Mouse (Mus musculus) MEL (cell line): ENCODE data around the gene Slc12a6. TPM values are rescaled to one million over a fixed set of nuclear protein-coding genes. Genes with fewer than 3 reads are reported as not detected.

Experiments
- DNase-seq: peaks from one replicate; pipeline ENCODE4 v3.0.0; 2011; ENCODE audit warnings: low read depth, low spot score
- H3K27ac ChIP-seq: 2 replicates; pipeline ENCODE4 v1.5.1; 2012; ENCODE audit warnings: low read depth, mild to moderate bottlenecking, control low read depth, low read length, moderate library complexity; ENCODE audit not compliant: control insufficient read depth
- H3K27me3 ChIP-seq, 2 experiments: fragments of 150-350 bp in 1 of 2; sonication (generic) in 1 of 2; 2 replicates each; pipeline ENCODE4 v1.6.1; 2012; ENCODE audit warnings: low read length in 2 of 2, mild to moderate bottlenecking in 2 of 2, improper control_type of control experiment in 1 of 2, moderate library complexity in 1 of 2; ENCODE audit not compliant: insufficient read depth in 2 of 2, control insufficient read depth in 1 of 2
- H3K36me3 ChIP-seq, 2 experiments: 2 replicates each; pipeline ENCODE4 v1.6.1; 2012 to 2014; ENCODE audit warnings: low read length in 2 of 2, improper control_type of control experiment in 1 of 2, inconsistent platforms in 1 of 2, mild to moderate bottlenecking in 1 of 2; ENCODE audit not compliant: insufficient read depth in 2 of 2, control insufficient read depth in 1 of 2
- H3K4me1 ChIP-seq, 2 experiments: fragments of 150-350 bp in 1 of 2; sonication (generic) in 1 of 2; 2 replicates each; pipeline ENCODE4 v1.6.1; 2012; ENCODE audit warnings: low read length in 2 of 2, improper control_type of control experiment in 1 of 2, mild to moderate bottlenecking in 1 of 2; ENCODE audit not compliant: insufficient read depth in 2 of 2, control insufficient read depth in 1 of 2
- H3K4me3 ChIP-seq, 2 experiments: fragments of 150-350 bp in 1 of 2; sonication (generic) in 1 of 2; 2 replicates each; pipeline ENCODE4 v1.5.1; 2012; ENCODE audit warnings: low read depth in 2 of 2, low read length in 2 of 2, mild to moderate bottlenecking in 2 of 2, moderate library complexity in 2 of 2, control low read depth in 1 of 2, improper control_type of control experiment in 1 of 2; ENCODE audit not compliant: control insufficient read depth in 1 of 2, insufficient read depth in 1 of 2
- H3K79me2 ChIP-seq: 2 replicates; pipeline ENCODE4 v1.6.1; 2012; ENCODE audit warnings: mild to moderate bottlenecking, low read length, moderate library complexity; ENCODE audit not compliant: control insufficient read depth, poor library complexity, insufficient read depth
- H3K9ac ChIP-seq: 2 replicates; pipeline ENCODE4 v1.6.1; 2012; ENCODE audit warnings: low read depth, mild to moderate bottlenecking, control low read depth, low read length, moderate library complexity; ENCODE audit not compliant: control insufficient read depth, poor library complexity, severe bottlenecking
- H3K9me3 ChIP-seq: fragments of 150-350 bp; sonication (generic); replicated peaks from 2 replicates; pipeline ENCODE4 v1.6.1; 2012; ENCODE audit warnings: mild to moderate bottlenecking, low read length, improper control_type of control experiment, moderate library complexity; ENCODE audit not compliant: insufficient read depth
- CTCF ChIP-seq, 3 experiments: IDR thresholded peaks in 2 of 3; conservative IDR thresholded peaks in 1 of 3; 2 replicates each; pipeline ENCODE4 v1.5.1; 2011 to 2012; ENCODE audit warnings: low read length in 3 of 3, low read depth in 2 of 3, mild to moderate bottlenecking in 2 of 3, improper control_type of control experiment in 1 of 3, inconsistent platforms in 1 of 3, mixed read lengths in 1 of 3, moderate library complexity in 1 of 3; ENCODE audit not compliant: control insufficient read depth in 1 of 3, insufficient read depth in 1 of 3, poor library complexity in 1 of 3, severe bottlenecking in 1 of 3
- E2F4 ChIP-seq: IDR thresholded peaks from 2 replicates; pipeline ENCODE4 v1.6.1; 2011; ENCODE audit warnings: low read depth, low read length, improper control_type of control experiment, borderline replicate concordance
- EP300 ChIP-seq, 2 experiments: IDR thresholded peaks; 2 replicates each; pipeline ENCODE4 v1.6.1; 2011; ENCODE audit warnings: improper control_type of control experiment in 2 of 2, low read length in 2 of 2, low read depth in 1 of 2, mild to moderate bottlenecking in 1 of 2
- HCFC1 ChIP-seq: IDR thresholded peaks from 2 replicates; pipeline ENCODE4 v1.6.1; 2012; ENCODE audit warnings: low read depth, mild to moderate bottlenecking, inconsistent platforms, low read length, improper control_type of control experiment, moderate library complexity
- JUND ChIP-seq: IDR thresholded peaks from 2 replicates; pipeline ENCODE4 v1.6.1; 2011; ENCODE audit warnings: low read depth, mild to moderate bottlenecking, improper control_type of control experiment, low read length
- KAT2A ChIP-seq: conservative IDR thresholded peaks from 2 replicates; pipeline ENCODE4 v1.6.1; 2012; ENCODE audit warnings: low read depth, low read length, improper control_type of control experiment, inconsistent platforms
- MAX ChIP-seq: IDR thresholded peaks from 2 replicates; pipeline ENCODE4 v1.6.1; 2011; ENCODE audit warnings: low read length, improper control_type of control experiment
- MAZ ChIP-seq: IDR thresholded peaks from 2 replicates; pipeline ENCODE4 v1.6.1; 2012; ENCODE audit warnings: low read depth, mild to moderate bottlenecking, inconsistent platforms, low read length, improper control_type of control experiment
- MEF2A ChIP-seq: IDR thresholded peaks from 2 replicates; pipeline ENCODE4 v1.6.1; 2014; ENCODE audit warnings: low read depth, mild to moderate bottlenecking, inconsistent platforms, low read length, improper control_type of control experiment; ENCODE audit not compliant: poor library complexity, insufficient replicate concordance, severe bottlenecking; ENCODE audit errors: extremely low read depth
- MYB ChIP-seq: IDR thresholded peaks from 2 replicates; pipeline ENCODE4 v1.6.1; 2011; ENCODE audit warnings: mild to moderate bottlenecking, low read depth, low read length, improper control_type of control experiment
- MYC ChIP-seq: IDR thresholded peaks from 2 replicates; pipeline ENCODE4 v1.6.1; 2011; ENCODE audit warnings: low read depth, mild to moderate bottlenecking, low read length, improper control_type of control experiment, moderate library complexity
- NELFE ChIP-seq: IDR thresholded peaks from 2 replicates; pipeline ENCODE4 v1.6.1; 2011; ENCODE audit warnings: low read depth, low read length, improper control_type of control experiment
- NRF1 ChIP-seq: IDR thresholded peaks from 2 replicates; pipeline ENCODE4 v1.6.1; 2014; ENCODE audit warnings: low read depth, mild to moderate bottlenecking, inconsistent platforms, low read length, improper control_type of control experiment, moderate library complexity; ENCODE audit not compliant: poor library complexity, insufficient read depth, severe bottlenecking
- POLR2A ChIP-seq, 2 experiments: IDR thresholded peaks; 2 replicates each; pipeline ENCODE4 v1.6.1; 2011 to 2012; ENCODE audit warnings: low read length in 2 of 2, mild to moderate bottlenecking in 2 of 2, control low read depth in 1 of 2, improper control_type of control experiment in 1 of 2, low read depth in 1 of 2, moderate library complexity in 1 of 2; ENCODE audit not compliant: control insufficient read depth in 1 of 2, insufficient read depth in 1 of 2, poor library complexity in 1 of 2
- POLR2AphosphoS2 ChIP-seq: IDR thresholded peaks from 2 replicates; pipeline ENCODE4 v1.6.1; 2011; ENCODE audit warnings: low read length, improper control_type of control experiment
- POLR2AphosphoS5 ChIP-seq: IDR thresholded peaks from 2 replicates; pipeline ENCODE4 v1.6.1; 2012; ENCODE audit warnings: low read depth, borderline replicate concordance, mild to moderate bottlenecking, inconsistent platforms, low read length, moderate library complexity, mixed read lengths
- RAD21 ChIP-seq: IDR thresholded peaks from 2 replicates; pipeline ENCODE4 v1.6.1; 2011; ENCODE audit warnings: mild to moderate bottlenecking, low read depth, low read length, improper control_type of control experiment
- RCOR1 ChIP-seq: IDR thresholded peaks from 2 replicates; pipeline ENCODE4 v1.6.1; 2012; ENCODE audit warnings: low read depth, mild to moderate bottlenecking, inconsistent platforms, low read length, improper control_type of control experiment
- SMC3 ChIP-seq: IDR thresholded peaks from 2 replicates; pipeline ENCODE4 v1.6.1; 2011; ENCODE audit warnings: low read depth, low read length, improper control_type of control experiment
- TAL1 ChIP-seq: IDR thresholded peaks from 2 replicates; pipeline ENCODE4 v1.6.1; 2012; ENCODE audit warnings: mild to moderate bottlenecking, inconsistent platforms, low read length, moderate library complexity, mixed read lengths
- TCF12 ChIP-seq: IDR thresholded peaks from 2 replicates; pipeline ENCODE4 v1.6.1; 2014; ENCODE audit warnings: low read depth, mild to moderate bottlenecking, inconsistent platforms, low read length, improper control_type of control experiment, moderate library complexity
- UBTF ChIP-seq: IDR thresholded peaks from 2 replicates; pipeline ENCODE4 v1.6.1; 2012; ENCODE audit warnings: low read depth, mild to moderate bottlenecking, inconsistent platforms, low read length, improper control_type of control experiment, moderate library complexity, borderline replicate concordance; ENCODE audit not compliant: insufficient read depth
- USF2 ChIP-seq, 2 experiments: IDR thresholded peaks; 2 replicates each; pipeline ENCODE4 v1.6.1; 2011 to 2012; ENCODE audit warnings: improper control_type of control experiment in 2 of 2, low read length in 2 of 2, borderline replicate concordance in 1 of 2, inconsistent platforms in 1 of 2, low read depth in 1 of 2, mild to moderate bottlenecking in 1 of 2; ENCODE audit not compliant: insufficient read depth in 1 of 2
- ZMIZ1 ChIP-seq: IDR thresholded peaks from 2 replicates; pipeline ENCODE4 v1.6.1; 2012; ENCODE audit warnings: low read depth, mild to moderate bottlenecking, inconsistent platforms, low read length, improper control_type of control experiment, moderate library complexity
- ZNF384 ChIP-seq: IDR thresholded peaks from 2 replicates; pipeline ENCODE4 v1.6.1; 2012; ENCODE audit warnings: low read depth, mild to moderate bottlenecking, inconsistent platforms, low read length, improper control_type of control experiment
- polyA plus RNA-seq, 2 experiments: library from polyadenylated mRNA; stranded (reverse) in 1 of 2; unstranded in 1 of 2; fragments of >175 nt in 1 of 2; fragments of >200 nt in 1 of 2; gene quantifications; 2 replicates each; pipeline versions ENCODE4 v1.2.1 to v1.2.4; 2012; ENCODE audit warnings: low replicate concordance in 2 of 2, low read depth in 1 of 2; ENCODE audit not compliant: insufficient read length in 2 of 2, insufficient read depth in 1 of 2, missing spikeins in 1 of 2
- total RNA-seq: library from RNA; depleted of rRNA; stranded (reverse); fragments of 300-350 nt; gene quantifications from 2 replicates; pipeline ENCODE4 v1.2.3, GENCODE M21; 2012

The Slc12a6 gene
- total and polyA plus RNA-seq, 3 experiments, result 20.4 to 21.2 TPM; not detected in 1

- TF ChIP-seq CTCF (IDR thresholded peaks at IDR 0.05 in 2 of 3, conservative IDR thresholded peaks at IDR 0.05 in 1 of 3; ENCODE audit: control insufficient read depth in 1 of 3, insufficient read depth in 1 of 3, low read depth in 2 of 3, low read length in 3 of 3, poor library complexity in 1 of 3, severe bottlenecking in 1 of 3), result peak; percentile 61 to 97 (median 83)
- TF ChIP-seq USF2 (IDR thresholded peaks at IDR 0.05; ENCODE audit: borderline replicate concordance in 1 of 2, insufficient read depth in 1 of 2, low read depth in 1 of 2, low read length in 2 of 2), result no peak
- TF ChIP-seq ZMIZ1, result peak; percentile 68; the same call in 1 of the 2 replicates
- TF ChIP-seq RAD21, result peak; percentile 39
Observed at GRCm38 (mm10) chr2:112239212-112239934, 26.3 kb upstream of the Slc12a6 start, which contains the start of gene Lpcat4 (continued).

- Histone ChIP-seq H3K4me1 (peaks cover 0 to 10% of the 10 kb centered on the region in 2 experiments; a peak in 2 of 4 replicates), H3K36me3 (peaks cover 0 to 3% of the 10 kb centered on the region in 2 experiments; a peak in 1 of 4 replicates), H3K4me3 (peak overlapping the region; percentile 69 to 99), H3K27me3 (no peaks in the 10 kb centered on the region), H3K9ac (peak overlapping the region; percentile 73), H3K27ac (0 out of 2 replicates have a peak overlapping the region, but pooled peaks have one; percentile 6)
- DNase-seq, result peak; percentile 67
- no peak for TF ChIP-seq E2F4
- no peak for TF ChIP-seq EP300 (IDR thresholded peaks at IDR 0.05; ENCODE audit: low read depth in 1 of 2, low read length in 2 of 2)
- TF ChIP-seq MAX, result no peak
- no peak for TF ChIP-seq NELFE
- TF ChIP-seq MAZ, result peak; percentile 69
- no peak for TF ChIP-seq ZNF384
- no peak for TF ChIP-seq NRF1
- TF ChIP-seq TAL1, result no peak
- no peak for TF ChIP-seq JUND
- TF ChIP-seq MEF2A, result no peak
- no peak for TF ChIP-seq HCFC1
- no peak for TF ChIP-seq USF2 (IDR thresholded peaks at IDR 0.05; ENCODE audit: borderline replicate concordance in 1 of 2, insufficient read depth in 1 of 2, low read depth in 1 of 2, low read length in 2 of 2)
- no peak for TF ChIP-seq RCOR1
- TF ChIP-seq POLR2AphosphoS2, result no peak
- peak in 2 of 3 experiments; percentile 0 to 1; a peak in 2 of 6 replicates for TF ChIP-seq CTCF (IDR thresholded peaks at IDR 0.05 in 2 of 3, conservative IDR thresholded peaks at IDR 0.05 in 1 of 3; ENCODE audit: control insufficient read depth in 1 of 3, insufficient read depth in 1 of 3, low read depth in 2 of 3, low read length in 3 of 3, poor library complexity in 1 of 3, severe bottlenecking in 1 of 3)
- no peak for TF ChIP-seq RAD21
- no peak for TF ChIP-seq POLR2AphosphoS5
- TF ChIP-seq SMC3, result no peak
- TF ChIP-seq MYC, result 0 out of 2 replicates have a peak, but pooled peaks have one; percentile 44
- TF ChIP-seq POLR2A (IDR thresholded peaks at IDR 0.05; ENCODE audit: control insufficient read depth in 1 of 2, insufficient read depth in 1 of 2, low read depth in 1 of 2, low read length in 2 of 2, poor library complexity in 1 of 2), result no peak
- no peak for TF ChIP-seq MYB
- TF ChIP-seq TCF12, result 0 out of 2 replicates have a peak, but pooled peaks have one; percentile 4
- no peak for TF ChIP-seq KAT2A
- TF ChIP-seq UBTF, result no peak
- TF ChIP-seq, all 39 proteins: peak for 4
- Histone ChIP-seq H3K9me3 (no peaks in the 10 kb centered on the region), H3K79me2 (peaks cover 9% of the 10 kb centered on the region)
Observed at GRCm38 (mm10) chr2:112239935-112240721, 25.5 kb upstream of the Slc12a6 start.
